Mouse (Mus musculus) limb, embryonic 10.5 days (tissue): Measurements from ENCODE around the gene Lsm12. TPM values are rescaled to one million over a fixed set of nuclear protein-coding genes. Genes with fewer than 3 reads are reported as not detected.

Experiments used
- DNase-seq: peaks from one replicate; pipeline ENCODE4 v3.0.0-alpha.2; 2017; ENCODE audit warnings: low spot score
- H3K27ac ChIP-seq: fragments of 300-500 bp; sonication (generic); 2 replicates; pipeline ENCODE4 v1.5.1; 2016; ENCODE audit warnings: mild to moderate bottlenecking
- H3K27me3 ChIP-seq: fragments of 300-500 bp; sonication (generic); 2 replicates; pipeline ENCODE4 v1.6.1; 2016; ENCODE audit warnings: low read depth, mild to moderate bottlenecking; ENCODE audit not compliant: poor library complexity, severe bottlenecking
- H3K36me3 ChIP-seq: fragments of 300-500 bp; sonication (generic); 2 replicates; pipeline ENCODE4 v1.6.1; 2016; ENCODE audit warnings: mild to moderate bottlenecking, moderate library complexity
- H3K4me1 ChIP-seq: fragments of 300-500 bp; sonication (generic); 2 replicates; pipeline ENCODE4 v1.6.1; 2016
- H3K4me3 ChIP-seq: fragments of 300-500 bp; sonication (generic); 2 replicates; pipeline ENCODE4 v1.5.1; 2016; ENCODE audit warnings: mild to moderate bottlenecking, moderate library complexity
- H3K9me3 ChIP-seq: fragments of 300-500 bp; sonication (generic); replicated peaks from 2 replicates; pipeline ENCODE4 v1.6.1; 2016; ENCODE audit warnings: mild to moderate bottlenecking
- WGBS: fragments of 180-500 bp; shearing (Covaris S2); methylation state at CpG from one replicate; pipeline ENCODE4 v1.1.7; 2016; 5-methylcytosine and 5-hydroxymethylcytosine counted together
- polyA plus RNA-seq: library from polyadenylated mRNA; unstranded; fragments of >200 nt; fragmentation: Nextera tagmentation; extraction: Ambion mirVana; gene quantifications from 2 replicates; pipeline ENCODE4 v1.2.1, GENCODE M21; 2016

The Lsm12 gene
- polyA plus RNA-seq, 1 experiment from 2014 or later: 125 TPM

DNA sequence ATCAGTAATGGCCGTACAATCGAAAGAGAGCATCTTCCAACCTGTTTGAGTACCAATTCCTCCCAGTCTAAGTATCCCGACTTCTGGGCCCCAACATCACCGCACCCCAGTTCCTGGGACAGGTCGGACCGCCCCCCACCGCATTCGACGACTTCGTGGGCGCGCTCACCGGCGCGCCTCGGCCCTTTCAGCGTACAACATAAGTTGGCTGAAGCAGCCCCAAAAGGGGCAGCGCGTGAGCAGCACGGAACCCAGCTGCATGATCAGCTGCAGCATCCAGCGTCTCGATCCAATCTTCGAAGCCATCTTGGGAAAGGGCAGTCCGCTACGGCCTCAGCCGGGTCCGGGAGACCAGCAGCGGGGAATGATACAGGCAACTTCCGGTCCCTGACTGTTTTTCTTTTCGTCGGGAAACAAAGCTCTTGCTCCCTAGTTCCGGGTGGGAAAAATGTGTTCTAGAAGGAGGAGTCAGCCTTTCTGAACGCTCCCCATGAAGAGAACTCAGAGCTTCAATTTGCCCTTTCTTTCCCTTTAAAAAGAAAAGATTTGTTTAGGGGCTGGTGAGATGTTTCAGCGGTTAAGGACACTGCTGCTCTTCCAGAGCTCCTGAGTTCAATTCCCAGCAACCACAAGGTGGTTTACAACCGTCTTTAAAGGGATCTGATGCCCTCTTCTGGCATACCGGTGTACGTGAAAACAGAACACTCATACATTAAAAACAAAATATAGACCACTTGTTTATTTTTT is 28.9 kb downstream of the Lsm12 start, which contains the start of gene Tmem101:
Gene Tmem101, minus strand, starts transcription at position 366 of the 747 bp plus-strand sequence.
- under 1% methylated on average over 37 of the region's 37 CpGs for WGBS
- H3K27ac ChIP-seq: peak within 1 kb of the TSS; percentile 84
- peak within 1 kb of the TSS; percentile 64 for H3K4me3 ChIP-seq
- peaks cover 11% of the 10 kb centered on the region for H3K4me1 ChIP-seq
- peak; percentile 89 for DNase-seq
- H3K36me3 ChIP-seq: peaks cover 40% of the 10 kb centered on the region
- no peaks in the 10 kb centered on the region for H3K27me3 ChIP-seq
- H3K9me3 ChIP-seq: no peaks in the 10 kb centered on the region

DNA sequence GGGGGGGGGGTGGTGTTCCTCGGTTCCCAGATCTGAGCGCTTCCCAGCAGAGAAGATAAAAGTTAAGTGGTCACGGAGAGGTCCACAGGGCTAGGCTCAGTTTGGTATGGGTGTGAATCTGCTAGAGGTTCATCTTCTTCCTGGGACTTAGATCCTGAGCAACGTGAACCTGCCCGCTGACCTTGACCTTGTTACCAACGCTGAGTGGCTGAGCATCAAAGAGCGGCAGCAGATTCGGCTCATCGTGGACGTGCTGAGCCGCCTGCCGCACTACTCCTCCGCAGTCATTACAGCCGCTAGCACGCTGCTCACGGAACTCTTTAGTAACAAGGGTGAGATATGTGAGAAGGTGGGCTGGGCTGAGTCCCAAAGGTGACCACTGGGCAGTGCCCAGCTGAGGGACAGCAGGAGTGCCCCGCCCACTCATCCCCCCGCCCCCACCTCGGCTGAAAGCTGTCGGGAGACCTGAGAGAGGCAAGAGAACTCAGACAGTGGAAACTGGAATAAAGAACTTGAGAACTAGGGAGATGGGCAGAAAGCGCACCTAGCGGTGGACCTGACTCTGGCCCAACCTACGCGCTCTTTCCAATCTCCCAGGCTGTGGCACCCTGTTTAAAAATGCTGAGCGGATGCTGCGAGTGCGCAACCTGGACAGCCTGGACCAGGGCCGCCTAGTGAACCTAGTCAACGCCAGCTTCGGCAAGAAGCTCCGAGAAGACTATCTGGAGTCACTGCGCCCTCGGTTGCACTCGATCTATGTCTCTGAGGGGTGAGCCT is 37.7 kb downstream of the Lsm12 start:
- Histone ChIP-seq H3K36me3 (peaks cover 1% of the 10 kb centered on the region), H3K4me3 (peak overlapping the region; percentile 48), H3K4me1 (peaks cover 30% of the 10 kb centered on the region), H3K27ac (no peak overlapping the region), H3K9me3 (no peaks in the 10 kb centered on the region), H3K27me3 (peaks cover 78% of the 10 kb centered on the region)
- 13% methylated on average over 34 of the region's 34 CpGs for WGBS
- no peak for DNase-seq

DNA sequence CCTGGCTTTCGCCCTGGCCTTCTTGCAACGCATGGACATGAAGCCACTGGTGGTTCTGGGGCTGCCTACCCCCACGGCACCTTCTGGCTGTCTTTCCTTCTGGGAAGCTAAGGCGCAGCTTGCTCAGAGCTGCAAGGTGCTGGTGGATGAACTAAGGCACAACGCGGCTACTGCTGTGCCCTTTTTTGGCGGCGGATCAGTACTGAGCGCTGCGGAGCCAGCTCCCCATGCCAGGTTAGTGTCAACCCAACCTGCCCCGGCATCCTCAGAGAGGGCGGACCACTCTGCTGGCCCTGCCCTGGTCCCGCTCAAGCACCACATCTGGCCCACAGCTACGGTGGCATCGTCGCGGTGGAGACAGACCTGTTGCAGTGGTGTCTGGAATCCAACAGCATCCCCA is 38.6 kb downstream of the Lsm12 start:
- H3K4me1 ChIP-seq: peaks cover 30% of the 10 kb centered on the region
- H3K36me3 ChIP-seq: no peaks in the 10 kb centered on the region
- peak overlapping the region; percentile 19; the same call in 1 of the 2 replicates for H3K27ac ChIP-seq
- H3K27me3 ChIP-seq: peaks cover 82% of the 10 kb centered on the region
- H3K4me3 ChIP-seq: peak overlapping the region; percentile 48
- WGBS: 10% methylated on average over 17 of the region's 17 CpGs
- no peaks in the 10 kb centered on the region for H3K9me3 ChIP-seq
- DNase-seq: peak; percentile 46

DNA sequence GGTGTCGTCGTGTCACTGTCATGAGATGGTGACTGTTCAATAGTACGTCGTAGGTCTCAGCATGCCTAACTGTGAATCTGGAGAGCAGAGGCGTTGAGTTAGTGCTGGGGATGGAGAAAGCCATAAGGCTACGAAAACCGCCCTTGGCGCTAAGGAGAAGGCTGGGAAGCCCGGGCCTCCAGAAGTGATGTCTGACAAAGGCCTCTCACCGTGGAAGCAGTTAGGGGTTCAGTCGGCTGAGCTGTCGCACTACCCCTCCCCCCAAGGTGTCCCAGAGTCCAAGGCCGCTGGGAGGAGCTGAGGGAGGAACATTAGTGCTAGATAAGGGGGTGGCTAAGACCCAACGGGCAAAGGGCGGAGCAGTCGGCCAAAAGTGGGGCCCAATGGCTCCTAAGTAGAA is 39.1 kb downstream of the Lsm12 start:
- Histone ChIP-seq H3K9me3 (no peaks in the 10 kb centered on the region), H3K36me3 (no peaks in the 10 kb centered on the region), H3K4me3 (peak overlapping the region; percentile 48), H3K27ac (peak overlapping the region; percentile 19; the same call in 1 of the 2 replicates), H3K4me1 (peaks cover 30% of the 10 kb centered on the region), H3K27me3 (peaks cover 82% of the 10 kb centered on the region)
- DNase-seq: peak; percentile 50
- 3% methylated on average over 16 of the region's 16 CpGs for WGBS

DNA sequence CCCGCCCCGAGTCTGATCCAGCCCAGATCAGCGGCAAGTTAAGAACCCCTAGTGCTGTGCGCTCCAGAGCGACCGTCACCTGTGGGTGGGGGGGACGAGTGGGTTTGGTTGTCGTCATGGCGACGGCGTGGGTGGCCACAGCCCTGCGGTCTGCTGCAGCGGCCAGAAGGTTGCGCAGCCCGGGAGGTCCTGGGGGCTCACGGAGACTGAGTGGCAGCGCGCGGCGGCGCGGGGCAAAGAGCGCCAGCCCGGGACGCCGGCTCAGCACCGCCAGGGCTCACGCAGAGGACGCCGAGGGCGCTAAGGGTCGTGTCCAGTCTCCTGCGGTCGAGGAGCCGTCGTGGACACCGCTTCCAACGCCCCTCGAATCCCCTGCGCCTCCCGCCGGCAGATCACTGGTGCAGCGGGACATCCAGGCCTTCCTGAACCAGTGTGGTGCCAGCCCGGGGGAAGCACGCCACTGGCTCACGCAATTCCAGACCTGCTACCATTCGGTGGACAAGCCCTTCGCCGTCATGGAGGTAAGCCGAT is 39.6 kb downstream of the Lsm12 start, which contains the start of gene Nags:
Gene Nags, plus strand, starts transcription at position 43 of the 531 bp plus-strand sequence.
- Histone ChIP-seq H3K27ac (peak within 1 kb of the TSS; percentile 19), H3K27me3 (peaks cover 82% of the 10 kb centered on the region), H3K4me1 (peaks cover 30% of the 10 kb centered on the region), H3K9me3 (no peaks in the 10 kb centered on the region), H3K36me3 (no peaks in the 10 kb centered on the region), H3K4me3 (peak within 1 kb of the TSS; percentile 48)
- WGBS: 2% methylated on average over 50 of the region's 50 CpGs
- peak; percentile 65 for DNase-seq

DNA sequence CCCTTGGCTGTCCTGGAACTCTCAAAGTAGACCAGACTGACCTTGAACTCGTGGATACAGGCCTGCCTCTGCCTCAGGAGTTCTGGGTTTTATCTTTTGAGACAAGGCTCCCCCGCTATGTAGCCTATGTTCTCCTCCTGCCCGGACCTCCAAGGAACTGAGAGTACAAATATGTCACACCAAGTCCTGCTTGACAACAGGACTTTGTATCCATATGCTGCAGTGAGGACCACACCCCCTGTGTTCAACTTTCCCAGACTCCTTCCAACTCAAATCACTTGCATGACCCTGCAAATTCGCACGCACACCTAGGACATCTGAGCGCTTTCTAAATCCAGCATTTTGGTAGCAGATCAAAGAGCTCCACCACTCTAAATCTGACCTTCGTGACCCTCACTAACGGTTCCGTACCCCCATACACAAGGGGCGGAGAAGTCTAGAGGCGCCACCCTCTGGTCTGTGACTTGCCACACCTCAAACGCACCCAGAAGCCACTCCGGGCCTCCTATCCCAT is 40.1 kb downstream of the Lsm12 start:
- WGBS: 20% methylated on average over 13 of the region's 13 CpGs
- peaks cover 81% of the 10 kb centered on the region for H3K27me3 ChIP-seq

DNA sequence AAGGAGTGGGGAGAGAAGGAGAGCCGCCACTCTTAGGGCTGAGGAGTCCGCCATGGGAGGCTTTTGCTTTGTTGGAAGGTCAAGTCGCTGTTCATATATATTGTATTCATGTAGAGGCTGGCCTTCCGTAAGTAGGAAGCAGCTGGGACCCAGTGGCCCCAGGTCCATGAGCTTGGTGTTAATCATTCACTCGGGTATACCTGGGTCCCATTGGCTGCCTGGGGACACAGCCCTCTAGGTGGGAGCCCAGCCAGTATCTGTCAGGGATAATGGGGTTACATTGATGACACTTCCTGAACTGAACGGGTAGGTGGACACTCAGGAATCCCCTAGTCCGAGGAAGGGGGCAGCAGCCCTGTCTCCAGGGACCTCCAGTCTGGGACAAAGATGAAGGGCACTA is 42.7 kb downstream of the Lsm12 start:
- H3K4me3 ChIP-seq: no peak overlapping the region
- H3K9me3 ChIP-seq: no peaks in the 10 kb centered on the region
- no peaks in the 10 kb centered on the region for H3K36me3 ChIP-seq
- H3K27ac ChIP-seq: no peak overlapping the region
- no peak for DNase-seq
- WGBS: 76% methylated on average over 7 of the region's 7 CpGs
- H3K4me1 ChIP-seq: peaks cover 31% of the 10 kb centered on the region
- H3K27me3 ChIP-seq: peaks cover 71% of the 10 kb centered on the region

More for the DNA sequence above, 40.1 kb downstream of the Lsm12 start:
- H3K4me3 ChIP-seq: peak overlapping the region; percentile 48
- no peaks in the 10 kb centered on the region for H3K36me3 ChIP-seq
- peaks cover 30% of the 10 kb centered on the region for H3K4me1 ChIP-seq
- DNase-seq: no peak
- H3K27ac ChIP-seq: peak overlapping the region; percentile 6
- H3K9me3 ChIP-seq: no peaks in the 10 kb centered on the region

DNA sequence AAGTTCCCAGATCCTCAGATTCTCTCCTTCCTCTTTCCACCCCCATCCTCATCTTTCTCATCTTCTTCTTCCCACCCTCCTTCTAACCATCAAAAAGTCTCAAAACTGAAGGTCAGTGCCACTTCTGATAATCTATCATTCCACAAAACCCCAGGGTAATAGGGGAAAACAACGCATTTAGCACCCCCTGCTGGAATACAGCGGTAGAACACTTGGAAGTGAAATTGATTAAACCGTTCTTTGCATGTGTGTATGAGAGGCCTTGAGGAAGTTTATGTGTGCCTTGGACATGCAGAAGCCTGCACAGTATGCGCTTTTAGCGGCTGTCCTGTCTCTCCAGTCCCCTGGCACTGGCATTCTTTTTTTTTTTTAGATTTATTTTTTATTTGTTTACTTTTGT is 44.6 kb downstream of the Lsm12 start:
- WGBS: 4% methylated on average over 5 of the region's 5 CpGs
- Histone ChIP-seq H3K27me3 (peaks cover 62% of the 10 kb centered on the region), H3K36me3 (no peaks in the 10 kb centered on the region), H3K27ac (no peak overlapping the region), H3K4me3 (no peak overlapping the region), H3K9me3 (no peaks in the 10 kb centered on the region), H3K4me1 (peaks cover 12% of the 10 kb centered on the region)
- peak; percentile 77 for DNase-seq

DNA sequence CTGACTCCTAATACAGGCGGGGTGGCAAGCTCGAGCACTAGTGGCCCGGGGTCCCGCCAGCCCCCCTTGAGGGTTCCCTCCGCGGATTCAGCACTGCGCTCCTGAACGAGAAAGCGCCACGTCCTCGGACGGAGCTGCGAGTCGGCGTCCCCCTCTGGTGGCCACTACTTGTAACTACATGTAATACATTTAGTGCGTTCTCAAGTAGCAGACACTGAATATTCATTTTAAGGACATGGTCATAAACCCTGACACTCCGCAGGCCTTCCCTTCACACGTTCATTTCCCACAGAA is 46.7 kb downstream of the Lsm12 start:
- DNase-seq: peak; percentile 82
- WGBS: 1% methylated on average over 18 of the region's 18 CpGs
- Histone ChIP-seq H3K27ac (no peak overlapping the region), H3K4me1 (peaks cover 14% of the 10 kb centered on the region), H3K9me3 (no peaks in the 10 kb centered on the region), H3K36me3 (no peaks in the 10 kb centered on the region), H3K27me3 (peaks cover 55% of the 10 kb centered on the region), H3K4me3 (peak overlapping the region; percentile 41)

DNA sequence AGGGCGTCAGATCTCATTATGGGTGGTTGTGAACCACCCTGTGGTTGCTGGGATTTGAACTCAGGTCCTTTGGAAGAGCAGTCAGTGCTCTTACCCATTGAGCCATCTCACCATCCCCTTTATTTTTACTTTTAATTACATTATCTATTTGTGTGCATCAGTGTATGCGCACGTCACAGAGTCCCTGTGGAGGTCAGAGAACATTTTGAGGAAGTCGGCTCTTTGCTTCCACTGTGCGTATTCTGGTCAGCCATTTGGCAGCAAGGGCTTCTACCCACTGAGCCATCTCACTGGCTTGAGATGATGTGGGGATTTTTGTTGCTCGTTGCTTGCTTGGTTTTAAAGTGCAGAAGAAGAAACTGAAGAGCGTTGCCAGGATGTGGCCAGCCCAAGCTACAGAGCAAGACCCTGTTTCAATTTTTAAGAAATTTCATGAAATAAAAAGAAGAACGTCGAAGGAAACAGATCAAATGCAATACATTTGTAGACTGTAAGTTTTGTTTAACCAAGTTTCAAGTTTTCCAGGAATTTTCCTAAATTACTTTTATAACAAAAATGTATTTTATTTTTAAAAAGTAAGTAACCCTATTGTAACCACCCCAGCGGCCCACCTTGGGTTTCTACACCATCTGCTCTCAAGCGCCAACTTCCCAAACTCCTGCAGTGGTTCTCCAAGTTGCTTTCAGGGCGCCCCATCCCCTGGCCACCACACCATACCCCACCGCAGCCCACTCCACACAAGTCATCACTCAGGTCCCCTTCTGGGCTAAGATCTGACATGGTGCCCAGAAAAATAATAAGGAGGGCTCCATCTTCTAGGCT is 47.3 kb downstream of the Lsm12 start:
- Histone ChIP-seq H3K36me3 (no peaks in the 10 kb centered on the region), H3K4me3 (peak overlapping the region; percentile 41), H3K27ac (no peak overlapping the region), H3K9me3 (no peaks in the 10 kb centered on the region), H3K27me3 (peaks cover 50% of the 10 kb centered on the region), H3K4me1 (peaks cover 14% of the 10 kb centered on the region)
- no peak for DNase-seq
- WGBS: 51% methylated on average over 13 of the region's 13 CpGs

DNA sequence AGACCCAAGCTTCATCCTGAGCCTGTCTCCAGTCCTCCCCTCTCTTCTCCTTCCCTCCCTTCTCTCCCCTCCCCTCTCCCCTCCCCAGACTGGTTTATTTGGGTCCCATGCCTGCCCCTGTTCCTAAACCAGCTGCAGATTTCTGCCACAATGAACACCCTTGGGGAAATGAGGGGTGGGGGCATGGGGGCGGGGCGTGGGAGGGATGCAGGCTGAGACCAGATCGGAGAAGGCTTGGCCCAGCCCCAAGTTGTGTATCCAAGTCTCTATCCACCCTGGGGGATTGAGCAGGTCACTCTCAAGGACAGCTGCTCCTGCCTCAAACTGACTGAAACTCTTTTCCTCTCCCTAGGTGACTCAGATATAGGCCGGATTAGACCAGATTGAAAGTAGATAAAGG is 50.6 kb downstream of the Lsm12 start:
- no peak for DNase-seq
- 42% methylated on average over 4 of the region's 4 CpGs for WGBS
- H3K4me3 ChIP-seq: no peak overlapping the region

DNA sequence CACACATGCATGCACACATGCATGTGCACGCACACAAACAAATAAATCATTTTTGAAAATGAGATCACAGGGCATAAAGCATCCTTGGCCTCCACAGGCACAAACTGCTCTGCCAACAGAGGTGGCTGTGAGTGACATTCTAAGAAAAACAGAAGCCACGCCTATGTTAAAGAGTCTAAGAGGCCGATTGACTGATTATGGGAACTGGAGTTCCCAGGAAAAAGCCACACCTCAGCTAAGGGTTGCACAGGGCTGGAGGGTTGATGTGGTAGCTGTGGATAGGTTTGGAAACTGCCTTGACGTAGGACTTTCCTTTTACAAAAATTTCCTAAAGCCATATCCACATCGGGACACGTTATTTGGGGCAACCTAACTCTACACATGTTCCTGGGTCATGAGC is 67.7 kb downstream of the Lsm12 start:
- Histone ChIP-seq H3K36me3 (no peaks in the 10 kb centered on the region), H3K27me3 (peaks cover 10% of the 10 kb centered on the region), H3K4me1 (no peaks in the 10 kb centered on the region), H3K4me3 (no peak overlapping the region), H3K27ac (no peak overlapping the region), H3K9me3 (no peaks in the 10 kb centered on the region)
- DNase-seq: no peak
- WGBS: 82% methylated on average over 6 of the region's 6 CpGs

More for the DNA sequence above, 50.6 kb downstream of the Lsm12 start:
- H3K36me3 ChIP-seq: no peaks in the 10 kb centered on the region
- peaks cover 25% of the 10 kb centered on the region for H3K4me1 ChIP-seq
- H3K27me3 ChIP-seq: peaks cover 41% of the 10 kb centered on the region
- H3K27ac ChIP-seq: no peak overlapping the region
- H3K9me3 ChIP-seq: no peaks in the 10 kb centered on the region
